Mouse (Mus musculus): ENCODE results near the gene Syngr4. TPM values are rescaled to one million over a fixed set of nuclear protein-coding genes. Genes with fewer than 3 reads are reported as not detected.

Gene Syngr4
- polyA plus RNA-seq, 1 experiment = 2.0 TPM

DNA sequence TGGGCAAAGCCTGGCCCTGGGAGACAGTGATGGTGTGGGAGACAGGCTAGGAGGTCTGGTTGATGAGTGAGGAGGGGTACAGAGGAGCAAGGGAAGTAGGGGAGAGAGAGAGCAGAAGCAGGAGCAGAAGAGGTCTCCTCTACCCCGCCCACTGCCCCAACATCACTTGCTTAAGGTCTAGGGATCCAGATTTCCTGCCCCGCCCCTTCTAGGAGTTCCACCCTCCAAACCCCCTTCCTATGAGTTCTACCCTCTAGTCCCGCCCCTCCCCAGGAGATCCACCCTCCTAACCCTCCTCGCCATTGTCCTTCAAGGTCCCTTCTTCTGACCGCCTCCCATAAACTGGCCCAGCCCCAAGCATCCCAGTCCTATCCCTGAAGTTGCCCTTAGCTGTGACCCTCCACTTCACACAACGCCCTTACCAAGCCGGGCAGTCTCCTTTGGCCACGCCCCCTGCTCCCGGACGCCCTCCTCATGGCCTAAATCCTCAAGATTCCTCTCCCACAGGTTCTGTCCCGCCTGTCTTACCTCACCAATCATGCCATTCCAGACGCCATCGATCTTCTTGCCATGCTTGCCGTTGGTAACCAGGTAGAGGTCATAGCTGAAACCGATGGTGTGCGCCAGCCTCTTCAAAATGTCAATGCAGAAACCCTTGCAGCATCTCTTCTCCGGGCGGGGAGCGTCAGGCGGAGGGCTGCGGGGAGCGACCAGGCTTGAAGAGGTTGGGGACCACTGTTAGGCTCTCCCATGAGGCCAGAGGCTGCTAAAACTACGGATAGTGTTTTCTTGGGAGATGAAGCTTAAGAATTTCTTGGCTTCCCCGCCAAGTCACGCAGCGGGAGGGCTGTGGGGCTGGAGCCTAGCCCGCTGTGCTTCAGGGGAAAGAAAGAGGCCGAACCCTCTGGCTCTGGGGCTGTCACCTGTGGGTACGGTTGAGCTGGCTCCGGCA is 39.3 kb downstream of the Syngr4 start:
- H3K27me3 ChIP-seq (ENCODE audit: control insufficient read depth, insufficient read depth, low read length, poor library complexity, severe bottlenecking) = no peaks in the 10 kb centered on the region
- peaks cover 3% of the 10 kb centered on the region for H3K4me1 ChIP-seq (ENCODE audit: control insufficient read depth, insufficient read depth, low read length)
- no peak overlapping the region for H3K27ac ChIP-seq (ENCODE audit: insufficient read depth, low read length)

GRCm38 (mm10) chr7:45853089-45853488 is 43.4 kb downstream of the Syngr4 start:
- TF ChIP-seq POLR2A (IDR thresholded peaks at IDR 0.05; ENCODE audit: insufficient read depth, low read length) = no peak
- TF ChIP-seq CTCF (IDR thresholded peaks at IDR 0.05; ENCODE audit: low read depth, low read length) = no peak
- no peak for TF ChIP-seq EP300 (IDR thresholded peaks at IDR 0.05; ENCODE audit: insufficient read depth, low read depth, low read length)
- Histone ChIP-seq H3K27ac (ENCODE audit: insufficient read depth, low read length) (no peak overlapping the region), H3K27me3 (ENCODE audit: control insufficient read depth, insufficient read depth, low read length, poor library complexity, severe bottlenecking) (no peaks in the 10 kb centered on the region), H3K4me1 (ENCODE audit: control insufficient read depth, insufficient read depth, low read length) (peaks cover 3% of the 10 kb centered on the region), H3K36me3 (ENCODE audit: control insufficient read depth, insufficient read depth, low read length, poor library complexity, severe bottlenecking) (no peaks in the 10 kb centered on the region), H3K9ac (ENCODE audit: low read depth, poor library complexity, severe bottlenecking) (no peak overlapping the region), H3K9me3 (replicated peaks; ENCODE audit: control insufficient read depth, insufficient read depth, low read length, poor library complexity, severe bottlenecking) (no peaks in the 10 kb centered on the region), H3K4me3 (ENCODE audit: low read depth, low read length) (no peak overlapping the region)

More for the DNA sequence above, 39.3 kb downstream of the Syngr4 start:
- H3K9ac ChIP-seq (ENCODE audit: low read depth, poor library complexity, severe bottlenecking) = peak overlapping the region; percentile 6; the same call in 1 of the 2 replicates
- TF ChIP-seq POLR2A (IDR thresholded peaks at IDR 0.05; ENCODE audit: insufficient read depth, low read length) = no peak
- TF ChIP-seq CTCF (IDR thresholded peaks at IDR 0.05; ENCODE audit: low read depth, low read length) = no peak
- TF ChIP-seq EP300 (IDR thresholded peaks at IDR 0.05; ENCODE audit: insufficient read depth, low read depth, low read length) = no peak
- no peaks in the 10 kb centered on the region for H3K36me3 ChIP-seq (ENCODE audit: control insufficient read depth, insufficient read depth, low read length, poor library complexity, severe bottlenecking)
- H3K4me3 ChIP-seq (ENCODE audit: low read depth, low read length) = peak overlapping the region; percentile 63
- H3K9me3 ChIP-seq (replicated peaks; ENCODE audit: control insufficient read depth, insufficient read depth, low read length, poor library complexity, severe bottlenecking) = no peaks in the 10 kb centered on the region

GRCm38 (mm10) chr7:45850661-45851060 is 45.9 kb downstream of the Syngr4 start:
- H3K9ac ChIP-seq (ENCODE audit: low read depth, poor library complexity, severe bottlenecking) = no peak overlapping the region
- H3K9me3 ChIP-seq (replicated peaks; ENCODE audit: control insufficient read depth, insufficient read depth, low read length, poor library complexity, severe bottlenecking) = no peaks in the 10 kb centered on the region
- TF ChIP-seq CTCF (IDR thresholded peaks at IDR 0.05; ENCODE audit: low read depth, low read length) = no peak
- no peak for TF ChIP-seq EP300 (IDR thresholded peaks at IDR 0.05; ENCODE audit: insufficient read depth, low read depth, low read length)
- TF ChIP-seq POLR2A (IDR thresholded peaks at IDR 0.05; ENCODE audit: insufficient read depth, low read length) = no peak
- H3K27ac ChIP-seq (ENCODE audit: insufficient read depth, low read length) = no peak overlapping the region
- no peaks in the 10 kb centered on the region for H3K36me3 ChIP-seq (ENCODE audit: control insufficient read depth, insufficient read depth, low read length, poor library complexity, severe bottlenecking)
- H3K27me3 ChIP-seq (ENCODE audit: control insufficient read depth, insufficient read depth, low read length, poor library complexity, severe bottlenecking) = no peaks in the 10 kb centered on the region
- H3K4me1 ChIP-seq (ENCODE audit: control insufficient read depth, insufficient read depth, low read length) = no peaks in the 10 kb centered on the region
- H3K4me3 ChIP-seq (ENCODE audit: low read depth, low read length) = no peak overlapping the region

DNA sequence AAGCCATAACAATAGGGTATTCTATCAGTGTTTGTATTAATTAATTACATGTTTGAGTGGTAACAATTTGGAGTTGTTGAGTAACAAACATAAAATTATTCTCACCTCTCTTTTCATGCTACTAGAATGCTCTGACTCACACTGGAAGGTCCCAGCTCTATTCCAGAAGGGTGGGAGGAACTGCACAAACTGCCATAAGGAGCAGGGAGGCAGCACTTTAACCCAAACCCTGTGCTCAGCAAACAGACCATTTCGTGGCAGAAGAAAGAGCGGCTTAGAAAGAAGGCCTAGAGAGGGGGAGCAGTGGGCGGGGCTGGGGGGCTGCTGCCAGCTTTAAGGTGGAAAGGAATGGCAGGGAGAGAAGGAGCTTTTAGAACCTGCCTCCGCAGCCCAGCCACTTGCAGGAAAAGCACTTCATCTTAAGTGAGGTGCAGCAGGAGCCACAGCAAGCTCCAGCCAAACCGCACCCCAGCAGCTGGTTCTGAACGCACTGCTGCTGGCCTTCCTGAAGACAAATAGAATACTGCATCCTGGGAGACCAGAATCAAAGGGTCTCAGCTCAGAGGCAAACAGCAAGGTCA is 48.0 kb downstream of the Syngr4 start:
- Histone ChIP-seq H3K9ac (ENCODE audit: low read depth, poor library complexity, severe bottlenecking) (no peak overlapping the region), H3K27ac (ENCODE audit: insufficient read depth, low read length) (no peak overlapping the region), H3K36me3 (ENCODE audit: control insufficient read depth, insufficient read depth, low read length, poor library complexity, severe bottlenecking) (no peaks in the 10 kb centered on the region), H3K9me3 (replicated peaks; ENCODE audit: control insufficient read depth, insufficient read depth, low read length, poor library complexity, severe bottlenecking) (no peaks in the 10 kb centered on the region), H3K4me3 (ENCODE audit: low read depth, low read length) (no peak overlapping the region), H3K27me3 (ENCODE audit: control insufficient read depth, insufficient read depth, low read length, poor library complexity, severe bottlenecking) (no peaks in the 10 kb centered on the region), H3K4me1 (ENCODE audit: control insufficient read depth, insufficient read depth, low read length) (no peaks in the 10 kb centered on the region)
- TF ChIP-seq POLR2A (IDR thresholded peaks at IDR 0.05; ENCODE audit: insufficient read depth, low read length) = no peak
- TF ChIP-seq EP300 (IDR thresholded peaks at IDR 0.05; ENCODE audit: insufficient read depth, low read depth, low read length) = no peak
- TF ChIP-seq CTCF (IDR thresholded peaks at IDR 0.05; ENCODE audit: low read depth, low read length) = no peak

- Histone ChIP-seq H3K27me3 (ENCODE audit: control insufficient read depth, insufficient read depth, low read length, poor library complexity, severe bottlenecking) (no peaks in the 10 kb centered on the region), H3K9ac (ENCODE audit: low read depth, poor library complexity, severe bottlenecking) (no peak overlapping the region)
Observed at GRCm38 (mm10) chr7:45842950-45843744, 53.4 kb downstream of the Syngr4 start.

More at GRCm38 (mm10) chr7:45842950-45843744, 53.4 kb downstream of the Syngr4 start:
- TF ChIP-seq CTCF (IDR thresholded peaks at IDR 0.05; ENCODE audit: low read depth, low read length) (no peak), POLR2A (IDR thresholded peaks at IDR 0.05; ENCODE audit: insufficient read depth, low read length) (no peak), EP300 (IDR thresholded peaks at IDR 0.05; ENCODE audit: insufficient read depth, low read depth, low read length) (no peak)
- no peak overlapping the region for H3K4me3 ChIP-seq (ENCODE audit: low read depth, low read length)
- H3K4me1 ChIP-seq (ENCODE audit: control insufficient read depth, insufficient read depth, low read length) = no peaks in the 10 kb centered on the region
- H3K27ac ChIP-seq (ENCODE audit: insufficient read depth, low read length) = no peak overlapping the region
- no peaks in the 10 kb centered on the region for H3K36me3 ChIP-seq (ENCODE audit: control insufficient read depth, insufficient read depth, low read length, poor library complexity, severe bottlenecking)
- no peaks in the 10 kb centered on the region for H3K9me3 ChIP-seq (replicated peaks; ENCODE audit: control insufficient read depth, insufficient read depth, low read length, poor library complexity, severe bottlenecking)

Other genes starting within 250 kb of the Syngr4 start
- gene Fut2, start 230.3 kb downstream of the Syngr4 start, polyA plus RNA-seq (2011; ENCODE audit: insufficient read depth, insufficient read length, low read depth, missing spikeins) = 0.87 TPM in 1 of 2 replicates, not detected in the other
- 0.51 TPM in 1 of 2 replicates, not detected in the other for gene Ntn5, start 212.7 kb downstream of the Syngr4 start, polyA plus RNA-seq (2011; ENCODE audit: insufficient read depth, insufficient read length, low read depth, missing spikeins)
- 1.1 and 1.4 TPM in 2 replicates for gene Sec1, start 202.3 kb downstream of the Syngr4 start, polyA plus RNA-seq (2011; ENCODE audit: insufficient read depth, insufficient read length, low read depth, missing spikeins)
- gene Car11, start 196.9 kb downstream of the Syngr4 start, polyA plus RNA-seq (2011; ENCODE audit: insufficient read depth, insufficient read length, low read depth, missing spikeins) = 6.0 and 9.7 TPM in 2 replicates
- 6.7 and 6.9 TPM in 2 replicates for gene Dbp, start 191.6 kb downstream of the Syngr4 start, polyA plus RNA-seq (2011; ENCODE audit: insufficient read depth, insufficient read length, low read depth, missing spikeins)
- 1,593 and 1,677 TPM in 2 replicates for gene Rpl18, start 181.3 kb downstream of the Syngr4 start, polyA plus RNA-seq (2011; ENCODE audit: insufficient read depth, insufficient read length, low read depth, missing spikeins)
- 10.4 and 11.1 TPM in 2 replicates for gene Sphk2, start 178.7 kb downstream of the Syngr4 start, polyA plus RNA-seq (2011; ENCODE audit: insufficient read depth, insufficient read length, low read depth, missing spikeins)
- 0.85 and 1.4 TPM in 2 replicates for gene Fam83e, start 175.5 kb downstream of the Syngr4 start, polyA plus RNA-seq (2011; ENCODE audit: insufficient read depth, insufficient read length, low read depth, missing spikeins)
- not detected in 2 replicates for gene Spaca4, start 170.9 kb downstream of the Syngr4 start, polyA plus RNA-seq (2011; ENCODE audit: insufficient read depth, insufficient read length, low read depth, missing spikeins)
- 9.6 and 11.3 TPM in 2 replicates for gene Lmtk3, start 113.0 kb downstream of the Syngr4 start, polyA plus RNA-seq (2011; ENCODE audit: insufficient read depth, insufficient read length, low read depth, missing spikeins)
- 5.4 and 6.4 TPM in 2 replicates for gene Sult2b1, start 112.0 kb downstream of the Syngr4 start, polyA plus RNA-seq (2011; ENCODE audit: insufficient read depth, insufficient read length, low read depth, missing spikeins)
- 75.1 and 75.8 TPM in 2 replicates for gene Cyth2, start 82.1 kb downstream of the Syngr4 start, polyA plus RNA-seq (2011; ENCODE audit: insufficient read depth, insufficient read length, low read depth, missing spikeins)
- 0.75 TPM in 1 of 2 replicates, not detected in the other for gene Kcnj14, start 71.9 kb downstream of the Syngr4 start, polyA plus RNA-seq (2011; ENCODE audit: insufficient read depth, insufficient read length, low read depth, missing spikeins)
- gene Grwd1, start 65.8 kb downstream of the Syngr4 start, polyA plus RNA-seq (2011; ENCODE audit: insufficient read depth, insufficient read length, low read depth, missing spikeins) = 32.3 and 36.3 TPM in 2 replicates
- 98.0 and 102 TPM in 2 replicates for gene Kdelr1, start 23.9 kb downstream of the Syngr4 start, polyA plus RNA-seq (2011; ENCODE audit: insufficient read depth, insufficient read length, low read depth, missing spikeins)
- gene Grin2d, start 18.3 kb downstream of the Syngr4 start, polyA plus RNA-seq (2011; ENCODE audit: insufficient read depth, insufficient read length, low read depth, missing spikeins) = 0.43 and 0.68 TPM in 2 replicates
- 21.7 and 28.2 TPM in 2 replicates for gene Tmem143, start 227 bp upstream of the Syngr4 start, polyA plus RNA-seq (2011; ENCODE audit: insufficient read depth, insufficient read length, low read depth, missing spikeins)
- 10.6 and 11.0 TPM in 2 replicates for gene Emp3, start 24.7 kb upstream of the Syngr4 start, polyA plus RNA-seq (2011; ENCODE audit: insufficient read depth, insufficient read length, low read depth, missing spikeins)
- gene Ccdc114, start 27.4 kb upstream of the Syngr4 start, polyA plus RNA-seq (2011; ENCODE audit: insufficient read depth, insufficient read length, low read depth, missing spikeins) = 7.6 and 10.2 TPM in 2 replicates
- gene Abcc6, start 133.6 kb upstream of the Syngr4 start, polyA plus RNA-seq (2011; ENCODE audit: insufficient read depth, insufficient read length, low read depth, missing spikeins) = not detected in 2 replicates
- gene Nomo1, start 137.0 kb upstream of the Syngr4 start, polyA plus RNA-seq (2011; ENCODE audit: insufficient read depth, insufficient read length, low read depth, missing spikeins) = 130 and 134 TPM in 2 replicates
- 1.0 and 1.5 TPM in 2 replicates for gene Kcnj11, start 204.1 kb upstream of the Syngr4 start, polyA plus RNA-seq (2011; ENCODE audit: insufficient read depth, insufficient read length, low read depth, missing spikeins)

All from ES-Bruce4 (cell line).